Mouse (Mus musculus): ENCODE data around the gene Cyb5r1. TPM values are rescaled to one million over a fixed set of nuclear protein-coding genes. Genes with fewer than 3 reads are reported as not detected.

Gene Cyb5r1
- total and polyA plus RNA-seq, 2 experiments from 2014 or later, result 9.2 to 14.5 TPM

DNA sequence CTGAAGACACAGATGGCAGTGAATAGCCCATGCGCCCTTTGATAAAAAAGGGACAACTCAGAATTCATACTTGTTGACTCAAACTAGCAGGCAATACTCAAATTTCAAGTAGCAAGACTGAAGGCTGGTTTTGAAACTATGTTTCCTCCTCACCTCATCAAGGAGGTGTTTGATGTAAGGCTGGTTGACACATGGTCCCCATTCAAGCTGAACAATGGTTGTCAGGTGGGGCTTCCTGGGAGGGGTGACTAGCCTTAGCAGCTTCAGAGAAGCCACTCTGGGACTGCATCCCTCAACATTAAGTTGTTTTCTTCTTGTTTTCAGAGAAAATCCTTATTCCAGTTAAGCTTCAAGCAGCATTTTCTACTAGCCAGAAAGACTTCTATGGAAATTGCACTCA lies 19.7 kb upstream of the Cyb5r1 start, which contains the start of gene 4933406M09Rik:
4933406M09Rik (plus strand) TSS at position 275 of the 400 bp plus-strand sequence.
- H3K4me2 ChIP-seq (ENCODE audit: low read depth), result no peak within 1 kb of the TSS
- H3K27ac ChIP-seq (ENCODE audit: low read depth, low read length), result no peak within 1 kb of the TSS
- H3K9me3 ChIP-seq (ENCODE audit: low read length), result no peaks in the 10 kb centered on the region
- WGBS, result 100% methylated on average over 1 of the region's 1 CpGs
- no peak within 1 kb of the TSS for H3K4me3 ChIP-seq (ENCODE audit: low read depth, low read length)
- no peaks in the 10 kb centered on the region for H3K27me3 ChIP-seq (ENCODE audit: insufficient read depth, low read length)
- DNase-seq (no peak), ATAC-seq (no peak)
- no peak within 1 kb of the TSS for H3K9ac ChIP-seq
- no peaks in the 10 kb centered on the region for H3K36me3 ChIP-seq (ENCODE audit: insufficient read depth)
- no peak for TF ChIP-seq CTCF (IDR thresholded peaks at IDR 0.05; ENCODE audit: low read depth)
- H3K4me1 ChIP-seq (ENCODE audit: insufficient read depth), result 0 out of 2 replicates have a peak, but pooled peaks cover 8% of the 10 kb centered on the region

DNA sequence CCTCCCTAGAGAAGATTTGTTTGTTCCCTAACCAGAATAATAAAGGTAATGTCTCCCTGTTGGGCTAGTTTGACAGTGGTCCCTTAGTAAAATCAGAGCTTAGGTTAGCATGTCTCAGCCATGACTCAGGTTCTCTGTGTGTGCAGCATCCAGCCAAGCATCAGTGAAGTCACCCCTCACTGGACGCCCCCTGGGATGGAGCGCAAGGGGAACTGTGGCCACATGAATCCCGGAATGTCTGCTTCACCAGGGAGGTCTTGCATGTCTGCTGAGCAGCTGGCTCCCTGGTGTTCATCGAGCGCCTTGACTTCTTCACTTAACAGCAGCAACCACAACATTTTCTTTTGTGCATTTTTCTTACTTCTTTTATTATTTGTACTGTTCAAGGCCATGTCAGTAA lies 11.5 kb upstream of the Cyb5r1 start:
- Histone ChIP-seq H3K4me1 (ENCODE audit: insufficient read depth) (no peaks in the 10 kb centered on the region), H3K4me3 (ENCODE audit: low read depth, low read length) (no peak overlapping the region), H3K36me3 (ENCODE audit: insufficient read depth) (no peaks in the 10 kb centered on the region), H3K9ac (no peak overlapping the region), H3K27me3 (ENCODE audit: insufficient read depth, low read length) (no peaks in the 10 kb centered on the region), H3K4me2 (ENCODE audit: low read depth) (no peak overlapping the region), H3K27ac (ENCODE audit: low read depth, low read length) (no peak overlapping the region), H3K9me3 (ENCODE audit: low read length) (no peaks in the 10 kb centered on the region)
- DNase-seq, result no peak
- WGBS, result 64% methylated on average over 5 of the region's 5 CpGs
- no peak for ATAC-seq
- TF ChIP-seq CTCF (IDR thresholded peaks at IDR 0.05; ENCODE audit: low read depth), result no peak

DNA sequence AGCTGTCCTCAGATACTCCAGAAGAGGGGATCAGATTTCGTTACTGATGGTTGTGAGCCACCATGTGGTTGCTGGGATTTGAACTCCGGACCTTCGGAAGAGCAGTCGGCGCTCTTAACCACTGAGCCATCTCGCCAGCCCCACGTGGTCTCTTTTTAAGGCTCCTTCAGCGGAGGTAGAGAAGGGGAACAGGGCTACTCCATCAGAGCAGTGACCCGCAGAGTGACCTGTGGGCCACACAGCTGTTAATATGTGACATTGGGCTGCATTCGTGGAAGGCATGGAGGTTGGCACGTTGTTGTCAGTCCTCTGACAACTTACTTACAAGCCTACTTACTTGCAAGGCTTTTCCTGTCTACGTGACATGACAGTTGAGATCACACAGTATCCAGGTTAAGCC lies 7.1 kb upstream of the Cyb5r1 start:
- Histone ChIP-seq H3K9me3 (ENCODE audit: low read length) (no peaks in the 10 kb centered on the region), H3K9ac (no peak overlapping the region), H3K4me3 (ENCODE audit: low read depth, low read length) (no peak overlapping the region), H3K36me3 (ENCODE audit: insufficient read depth) (no peaks in the 10 kb centered on the region), H3K4me1 (ENCODE audit: insufficient read depth) (no peaks in the 10 kb centered on the region), H3K27me3 (ENCODE audit: insufficient read depth, low read length) (no peaks in the 10 kb centered on the region), H3K27ac (ENCODE audit: low read depth, low read length) (no peak overlapping the region), H3K4me2 (ENCODE audit: low read depth) (no peak overlapping the region)
- DNase-seq, result no peak
- no peak for ATAC-seq
- no peak for TF ChIP-seq CTCF (IDR thresholded peaks at IDR 0.05; ENCODE audit: low read depth)
- 92% methylated on average over 12 of the region's 12 CpGs for WGBS

DNA sequence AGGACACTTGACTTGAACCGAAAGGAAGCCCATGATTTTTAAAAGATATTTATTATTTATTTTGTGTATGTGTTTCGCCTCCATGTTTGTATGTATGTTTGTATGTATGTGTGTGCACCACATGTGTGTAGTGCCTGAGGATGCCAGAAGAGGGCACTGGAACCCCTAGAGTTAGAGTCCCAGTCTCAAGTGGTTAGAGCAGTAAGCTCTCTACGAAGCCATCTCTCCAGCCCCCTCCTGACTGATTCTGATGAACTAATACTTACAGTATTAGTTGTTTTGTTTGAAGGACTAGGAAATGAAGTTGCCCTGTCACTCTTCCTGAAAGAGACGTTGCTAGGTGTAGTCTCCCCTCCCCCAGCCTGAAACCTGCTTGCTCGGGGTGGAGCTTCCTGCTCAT lies 5.6 kb upstream of the Cyb5r1 start:
- Histone ChIP-seq H3K4me3 (ENCODE audit: low read depth, low read length) (no peak overlapping the region), H3K27ac (ENCODE audit: low read depth, low read length) (no peak overlapping the region), H3K4me1 (ENCODE audit: insufficient read depth) (no peaks in the 10 kb centered on the region), H3K4me2 (ENCODE audit: low read depth) (no peak overlapping the region), H3K9ac (no peak overlapping the region), H3K36me3 (ENCODE audit: insufficient read depth) (no peaks in the 10 kb centered on the region), H3K27me3 (ENCODE audit: insufficient read depth, low read length) (no peaks in the 10 kb centered on the region), H3K9me3 (ENCODE audit: low read length) (no peaks in the 10 kb centered on the region)
- no peak for TF ChIP-seq CTCF (IDR thresholded peaks at IDR 0.05; ENCODE audit: low read depth)
- ATAC-seq (no peak), DNase-seq (no peak)
- WGBS, result 63% methylated on average over 5 of the region's 5 CpGs

DNA sequence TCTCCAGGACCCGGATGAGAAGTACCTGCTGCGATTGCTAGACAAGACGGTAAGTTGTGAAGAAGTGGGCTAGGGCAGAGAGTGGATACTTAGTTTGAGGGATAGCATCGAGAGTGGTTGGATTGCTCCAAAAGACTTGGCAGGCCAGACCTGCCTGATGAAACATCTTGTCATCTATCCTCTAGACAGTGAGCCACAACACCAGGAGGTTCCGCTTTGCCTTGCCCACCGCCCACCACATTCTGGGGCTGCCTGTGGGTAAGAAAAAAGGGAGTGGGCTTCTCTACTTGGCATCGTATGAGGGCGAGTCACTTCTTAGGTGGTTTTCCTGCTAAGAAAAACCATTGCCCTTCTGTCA lies 1.0 kb downstream of the Cyb5r1 start:
- H3K4me2 ChIP-seq (ENCODE audit: low read depth), result peak overlapping the region; percentile 94
- H3K4me1 ChIP-seq (ENCODE audit: insufficient read depth), result no peaks in the 10 kb centered on the region
- peak overlapping the region; percentile 67 for H3K4me3 ChIP-seq (ENCODE audit: low read depth, low read length)
- TF ChIP-seq CTCF (IDR thresholded peaks at IDR 0.05; ENCODE audit: low read depth), result no peak
- no peaks in the 10 kb centered on the region for H3K27me3 ChIP-seq (ENCODE audit: insufficient read depth, low read length)
- 0 out of 2 replicates have a peak, but pooled peaks cover 9% of the 10 kb centered on the region for H3K36me3 ChIP-seq (ENCODE audit: insufficient read depth)
- 27% methylated on average over 8 of the region's 8 CpGs for WGBS
- H3K9ac ChIP-seq, result peak overlapping the region; percentile 70
- H3K9me3 ChIP-seq (ENCODE audit: low read length), result no peaks in the 10 kb centered on the region
- no peak for DNase-seq
- 0 out of 2 replicates have a peak, but pooled peaks have one; percentile 30 for ATAC-seq
- no peak overlapping the region for H3K27ac ChIP-seq (ENCODE audit: low read depth, low read length)

DNA sequence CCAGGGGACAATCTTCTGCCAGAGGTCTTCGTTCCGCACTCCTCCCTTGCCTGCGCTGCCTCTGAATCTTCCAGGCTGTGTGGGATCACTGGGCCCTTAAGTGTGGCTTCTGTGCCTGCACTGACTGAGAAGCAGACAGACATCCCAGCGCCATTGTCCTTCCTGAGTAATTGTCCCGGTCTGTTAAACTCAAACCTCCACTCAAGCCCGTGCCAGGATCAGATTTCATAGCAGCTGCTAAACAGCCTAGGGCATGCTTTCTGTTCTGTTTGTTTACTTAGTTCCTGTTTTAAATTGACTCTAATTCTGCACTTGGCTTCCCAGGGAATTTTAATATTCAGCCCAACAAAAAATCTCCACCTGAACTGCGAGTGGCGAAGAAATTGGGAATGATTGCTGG lies 2.7 kb downstream of the Cyb5r1 start:
- WGBS, result 84% methylated on average over 8 of the region's 8 CpGs
- no peaks in the 10 kb centered on the region for H3K27me3 ChIP-seq (ENCODE audit: insufficient read depth, low read length)
- TF ChIP-seq CTCF (IDR thresholded peaks at IDR 0.05; ENCODE audit: low read depth), result no peak
- DNase-seq, result no peak
- no peaks in the 10 kb centered on the region for H3K9me3 ChIP-seq (ENCODE audit: low read length)
- H3K4me1 ChIP-seq (ENCODE audit: insufficient read depth), result no peaks in the 10 kb centered on the region
- no peak for ATAC-seq
- H3K4me2 ChIP-seq (ENCODE audit: low read depth), result no peak overlapping the region
- H3K36me3 ChIP-seq (ENCODE audit: insufficient read depth), result 0 out of 2 replicates have a peak, but pooled peaks cover 9% of the 10 kb centered on the region
- no peak overlapping the region for H3K27ac ChIP-seq (ENCODE audit: low read depth, low read length)
- H3K4me3 ChIP-seq (ENCODE audit: low read depth, low read length), result no peak overlapping the region
- no peak overlapping the region for H3K9ac ChIP-seq

DNA sequence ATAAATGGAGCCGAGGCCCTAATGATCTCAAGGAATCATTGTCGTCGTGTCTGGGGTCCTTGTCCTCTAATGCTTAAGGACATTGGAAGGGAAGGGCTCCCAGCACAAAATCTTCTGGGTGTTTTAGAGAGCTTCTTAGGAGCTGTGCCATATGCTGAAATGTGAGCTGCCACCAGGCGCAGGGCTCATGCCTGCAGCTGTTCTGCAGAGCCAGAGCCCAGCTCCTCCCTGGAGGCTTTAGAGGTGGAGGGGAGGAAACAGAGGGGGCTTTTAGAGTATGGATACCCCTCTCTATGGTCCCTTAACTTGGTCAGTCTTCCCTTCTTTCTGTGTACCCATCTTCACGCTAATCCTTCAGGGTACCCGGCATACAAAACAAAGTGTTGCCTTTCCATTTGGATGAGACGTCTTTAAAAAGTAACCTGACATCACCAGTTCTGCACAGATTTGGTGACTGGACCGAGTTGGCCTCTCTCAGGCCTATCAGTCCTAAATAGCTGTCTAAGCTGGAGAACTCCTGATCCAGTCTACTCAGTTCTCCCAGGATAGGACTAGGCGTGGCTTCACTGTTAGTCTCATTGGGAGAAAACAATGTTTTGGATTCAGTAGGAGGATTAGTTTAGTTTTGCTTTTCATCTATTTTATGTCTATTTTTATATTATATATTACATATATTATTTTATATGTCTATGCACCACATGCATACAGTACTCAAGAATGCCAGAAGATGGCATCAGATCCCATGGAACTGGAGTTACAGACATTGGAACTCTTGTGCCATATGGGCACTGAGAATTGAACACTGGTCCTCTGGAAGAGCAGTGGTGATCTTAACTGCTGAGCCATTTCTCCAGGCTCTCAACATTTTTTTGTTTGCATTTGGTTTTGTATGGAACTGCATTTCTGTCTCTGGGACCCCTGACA lies 6.6 kb downstream of the Cyb5r1 start:
- no peak for DNase-seq
- Histone ChIP-seq H3K36me3 (ENCODE audit: insufficient read depth) (0 out of 2 replicates have a peak, but pooled peaks cover 9% of the 10 kb centered on the region), H3K9me3 (ENCODE audit: low read length) (no peaks in the 10 kb centered on the region), H3K27ac (ENCODE audit: low read depth, low read length) (no peak overlapping the region), H3K9ac (no peak overlapping the region), H3K27me3 (ENCODE audit: insufficient read depth, low read length) (no peaks in the 10 kb centered on the region), H3K4me2 (ENCODE audit: low read depth) (no peak overlapping the region), H3K4me3 (ENCODE audit: low read depth, low read length) (no peak overlapping the region), H3K4me1 (ENCODE audit: insufficient read depth) (peaks cover 10% of the 10 kb centered on the region)
- no peak for TF ChIP-seq CTCF (IDR thresholded peaks at IDR 0.05; ENCODE audit: low read depth)
- 93% methylated on average over 9 of the region's 9 CpGs for WGBS
- no peak for ATAC-seq

All from forebrain, postnatal 0 days (tissue).